Comparison of ENCODE assay signal across 10 mouse cellular contexts in the genomic region with DNA sequence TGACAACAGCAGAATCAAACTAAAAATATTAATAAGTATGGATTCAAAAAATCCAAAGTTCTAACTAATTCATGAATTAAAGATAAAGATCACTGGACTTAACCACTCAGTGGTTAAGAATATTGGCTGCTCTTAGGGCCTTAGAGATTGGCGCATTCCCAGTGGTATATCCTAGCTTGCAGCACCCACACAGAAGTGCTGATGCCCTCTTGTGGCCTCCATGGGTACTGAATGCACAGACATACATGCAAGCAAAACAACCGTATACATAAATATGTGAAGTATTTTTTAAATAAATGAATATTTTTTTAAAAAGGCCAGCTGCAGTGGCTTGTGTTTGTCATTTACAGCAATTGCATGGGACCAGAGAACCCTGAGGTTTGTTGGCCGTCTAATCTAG. TPM values are rescaled to one million over a fixed set of nuclear protein-coding genes. Genes with fewer than 3 reads are reported as not detected.
DNase-seq lines count a peak whose midpoint lies in the region; ATAC-seq and TF ChIP-seq lines count a peak whose summit lies in the region.
"Had no signal": no experiment of that assay in that cellular context is flagged by ENCODE, and none has a peak within 500 bp of the region (broad histone marks: within the 10 kb centered on the region; RNA-seq: fewer than 3 reads in every experiment).

No protein-coding gene starts in this region.

- peak; percentile 85 for DNase-seq in intestine, embryonic 14.5 days (ENCODE audit: low spot score)
- DNase-seq in adrenal gland, adult 8-10 months, result peak; percentile 51
- DNase-seq in embryo, embryonic 11 days, result peak; percentile 81
- peak; percentile 53 to 80 for DNase-seq in left cerebral cortex, postnatal 10 days (ENCODE audit: extremely low spot score in 1 of 2, low spot score in 2 of 2)
- peak; percentile 36 for DNase-seq in ovary, postnatal 10 days (ENCODE audit: low spot score)
- peak; percentile 76 for DNase-seq in thymus, adult 2 months

- no peak for TF ChIP-seq POLR2A in thymus, adult 2 months (IDR thresholded peaks at IDR 0.05; ENCODE audit: control insufficient read depth, extremely low read depth, insufficient read depth, low read length, poor library complexity)

- no peaks in the 10 kb centered on the region for H3K27me3 ChIP-seq in intestine, embryonic 14.5 days (replicated peaks; ENCODE audit: control insufficient read depth, insufficient read depth, low read length)
- H3K27me3 ChIP-seq in intestine, embryonic 15.5 days (replicated peaks), result no peaks in the 10 kb centered on the region
- no peaks in the 10 kb centered on the region for H3K27me3 ChIP-seq in heart, embryonic 12.5 days (replicated peaks)
- no peaks in the 10 kb centered on the region for H3K27me3 ChIP-seq in thymus, adult 2 months (ENCODE audit: control insufficient read depth, insufficient read depth, low read length)
- H3K27me3 ChIP-seq: embryonic facial prominence, embryonic 15.5 days had no signal

- WGBS in intestine, embryonic 14.5 days, result 59% methylated on average over 3 of the region's 3 CpGs
- 65% methylated on average over 3 of the region's 3 CpGs for WGBS in intestine, embryonic 15.5 days
- WGBS in heart, embryonic 12.5 days, result 62% methylated on average over 3 of the region's 3 CpGs
- WGBS in thymus, adult 2 months, result 78% methylated on average over 3 of the region's 3 CpGs

- H3K27ac ChIP-seq in intestine, embryonic 14.5 days (ENCODE audit: low read depth), result no peak overlapping the region
- H3K27ac ChIP-seq in intestine, embryonic 15.5 days, result no peak overlapping the region
- H3K27ac ChIP-seq in heart, embryonic 12.5 days (ENCODE audit: poor library complexity, severe bottlenecking), result no peak overlapping the region
- no peak overlapping the region for H3K27ac ChIP-seq in thymus, adult 2 months (ENCODE audit: control insufficient read depth, insufficient read depth, low read length)
- H3K27ac ChIP-seq: embryonic facial prominence, embryonic 15.5 days had no signal

- no peaks in the 10 kb centered on the region for H3K4me1 ChIP-seq in intestine, embryonic 14.5 days (replicated peaks; ENCODE audit: control insufficient read depth, insufficient read depth, low read length)
- H3K4me1 ChIP-seq in intestine, embryonic 15.5 days (replicated peaks), result no peaks in the 10 kb centered on the region
- 0 out of 2 replicates have a peak, but pooled peaks cover 4% of the 10 kb centered on the region for H3K4me1 ChIP-seq in heart, embryonic 12.5 days (replicated peaks)
- H3K4me1 ChIP-seq in thymus, adult 2 months (replicated peaks; ENCODE audit: control insufficient read depth, insufficient read depth, low read length), result no peaks in the 10 kb centered on the region
- H3K4me1 ChIP-seq: embryonic facial prominence, embryonic 15.5 days had no signal

- no peak overlapping the region for H3K9ac ChIP-seq in intestine, embryonic 14.5 days (ENCODE audit: low read length)
- no peak overlapping the region for H3K9ac ChIP-seq in intestine, embryonic 15.5 days
- no peak overlapping the region for H3K9ac ChIP-seq in heart, embryonic 12.5 days
- H3K9ac ChIP-seq: embryonic facial prominence, embryonic 15.5 days had no signal

- no peak for TF ChIP-seq CTCF in thymus, adult 2 months (IDR thresholded peaks at IDR 0.05; ENCODE audit: borderline replicate concordance, control insufficient read depth, extremely low read depth, insufficient read depth, low read length, poor library complexity)

- H3K9me3 ChIP-seq in intestine, embryonic 14.5 days (ENCODE audit: control insufficient read depth, low read length), result no peaks in the 10 kb centered on the region
- no peaks in the 10 kb centered on the region for H3K9me3 ChIP-seq in intestine, embryonic 15.5 days
- H3K9me3 ChIP-seq in heart, embryonic 12.5 days (replicated peaks), result no peaks in the 10 kb centered on the region
- H3K9me3 ChIP-seq: embryonic facial prominence, embryonic 15.5 days had no signal

- intact Hi-C loops in left cerebral cortex, postnatal 10 days (cut with DNase I), result no loop called here

- no peak overlapping the region for H3K4me2 ChIP-seq in intestine, embryonic 14.5 days (ENCODE audit: low read length)
- H3K4me2 ChIP-seq in intestine, embryonic 15.5 days (replicated peaks), result no peak overlapping the region
- no peak overlapping the region for H3K4me2 ChIP-seq in heart, embryonic 12.5 days
- H3K4me2 ChIP-seq: embryonic facial prominence, embryonic 15.5 days had no signal

- ATAC-seq in intestine, embryonic 14.5 days (replicated peaks; ENCODE audit: low FRiP score, low TSS enrichment, low read depth), result no peak
- ATAC-seq in intestine, embryonic 15.5 days, result no peak
- ATAC-seq in heart, embryonic 12.5 days (ENCODE audit: insufficient number of reproducible peaks, low FRiP score), result 0 out of 2 replicates have a peak, but pooled peaks have one; percentile 33

- H3K36me3 ChIP-seq in intestine, embryonic 14.5 days (ENCODE audit: control insufficient read depth, insufficient read depth, low read length), result 0 out of 2 replicates have a peak, but pooled peaks cover 5% of the 10 kb centered on the region
- no peaks in the 10 kb centered on the region for H3K36me3 ChIP-seq in intestine, embryonic 15.5 days
- peaks cover 6% of the 10 kb centered on the region; the same call in 1 of the 2 replicates for H3K36me3 ChIP-seq in heart, embryonic 12.5 days
- H3K36me3 ChIP-seq in thymus, adult 2 months (ENCODE audit: control insufficient read depth, insufficient read depth, low read length), result peaks cover 8% of the 10 kb centered on the region

- H3K4me3 ChIP-seq in intestine, embryonic 14.5 days (ENCODE audit: low read depth, low read length), result no peak overlapping the region
- no peak overlapping the region for H3K4me3 ChIP-seq in intestine, embryonic 15.5 days (replicated peaks)
- H3K4me3 ChIP-seq in heart, embryonic 12.5 days, result no peak overlapping the region
- H3K4me3 ChIP-seq in thymus, adult 2 months (ENCODE audit: control insufficient read depth, insufficient read depth, low read length), result no peak overlapping the region
- H3K4me3 ChIP-seq: embryonic facial prominence, embryonic 15.5 days; myocyte had no signal

RNA-seq across cellular contexts. Expression of a gene that starts 48.0 kb away (rescaled TPM):
- polyA plus RNA-seq in intestine, embryonic 14.5 days (2014; fragmentation: Nextera tagmentation; extraction: Ambion mirVana), result 0.03 and 0.08 TPM in 2 replicates
- polyA plus RNA-seq in intestine, embryonic 15.5 days (2015; fragmentation: Nextera tagmentation; extraction: Ambion mirVana), result 0.06 TPM in 1 of 2 replicates, not detected in the other
- total RNA-seq in adrenal gland, adult 8-10 months (2022), result not detected
- 0.05 TPM in 2 replicates for polyA plus RNA-seq in heart, embryonic 12.5 days (2016; fragmentation: Nextera tagmentation; extraction: Ambion mirVana)
- under 1 TPM in 1 of 2 experiments, not detected in 1; 0.21 TPM for total RNA-seq in left cerebral cortex, postnatal 10 days (2021)
- polyA plus RNA-seq in thymus, adult 2 months (2012; rRNA removed), result 0.05 TPM in 1 of 2 replicates, not detected in the other

RNA-seq across cellular contexts. Expression of a gene that starts 57.3 kb away (rescaled TPM):
- 57.4 and 64.9 TPM in 2 replicates for polyA plus RNA-seq in intestine, embryonic 14.5 days (2014; fragmentation: Nextera tagmentation; extraction: Ambion mirVana)
- 48.4 and 53.2 TPM in 2 replicates for polyA plus RNA-seq in intestine, embryonic 15.5 days (2015; fragmentation: Nextera tagmentation; extraction: Ambion mirVana)
- total RNA-seq in adrenal gland, adult 8-10 months (2022), result 10 to 100 TPM; 27.2 to 31.9 (median 28.8) TPM
- 45.2 and 48.6 TPM in 2 replicates for polyA plus RNA-seq in heart, embryonic 12.5 days (2016; fragmentation: Nextera tagmentation; extraction: Ambion mirVana)
- total RNA-seq in left cerebral cortex, postnatal 10 days (2021), result 10 to 100 TPM; 19.7 to 22.0 TPM
- 24.0 and 28.3 TPM in 2 replicates for polyA plus RNA-seq in thymus, adult 2 months (2012; rRNA removed)
